Mouse (Mus musculus): Measurements from ENCODE around the gene Shroom3. TPM values are rescaled to one million over a fixed set of nuclear protein-coding genes. Genes with fewer than 3 reads are reported as not detected.

Gene Shroom3
- polyA plus RNA-seq, 1 experiment from 2014 or later = 2.9 TPM

DNA sequence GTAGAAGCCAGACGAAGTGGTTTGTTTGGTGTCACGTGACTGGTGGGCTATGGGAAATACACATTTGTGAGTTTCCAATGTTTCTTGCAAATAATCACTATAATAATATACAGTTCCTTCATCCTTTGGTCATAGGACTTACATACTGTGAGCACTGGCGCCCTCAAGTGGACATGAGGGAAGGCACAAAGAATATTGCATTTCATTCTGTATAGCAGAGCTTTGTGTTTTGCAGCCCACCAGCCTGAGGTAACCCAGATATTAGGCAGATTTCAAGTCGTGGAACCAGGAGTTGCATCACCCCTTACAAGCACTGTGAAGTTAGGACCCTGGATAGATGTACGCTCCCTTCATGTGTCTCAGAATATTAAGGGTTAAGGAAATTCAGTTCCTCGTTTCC, 42.7 kb downstream of the Shroom3 start:
- Histone ChIP-seq H3K4me1 (ENCODE audit: control insufficient read depth, insufficient read depth, low read length) (0 out of 2 replicates have a peak, but pooled peaks cover 2% of the 10 kb centered on the region), H3K27ac (ENCODE audit: low read depth, low read length) (no peak overlapping the region), H3K4me2 (ENCODE audit: low read depth, low read length) (no peak overlapping the region), H3K27me3 (ENCODE audit: control insufficient read depth, insufficient read depth, low read length) (no peaks in the 10 kb centered on the region), H3K9ac (replicated peaks; ENCODE audit: low read depth, low read length) (no peak overlapping the region), H3K4me3 (ENCODE audit: low read depth, low read length) (no peak overlapping the region), H3K36me3 (ENCODE audit: control insufficient read depth, insufficient read depth, low read length) (no peaks in the 10 kb centered on the region), H3K9me3 (ENCODE audit: control insufficient read depth, low read length) (no peaks in the 10 kb centered on the region)
- ATAC-seq (ENCODE audit: low read depth) = peak; percentile 77
- WGBS = 32% methylated on average over 6 of the region's 6 CpGs

DNA sequence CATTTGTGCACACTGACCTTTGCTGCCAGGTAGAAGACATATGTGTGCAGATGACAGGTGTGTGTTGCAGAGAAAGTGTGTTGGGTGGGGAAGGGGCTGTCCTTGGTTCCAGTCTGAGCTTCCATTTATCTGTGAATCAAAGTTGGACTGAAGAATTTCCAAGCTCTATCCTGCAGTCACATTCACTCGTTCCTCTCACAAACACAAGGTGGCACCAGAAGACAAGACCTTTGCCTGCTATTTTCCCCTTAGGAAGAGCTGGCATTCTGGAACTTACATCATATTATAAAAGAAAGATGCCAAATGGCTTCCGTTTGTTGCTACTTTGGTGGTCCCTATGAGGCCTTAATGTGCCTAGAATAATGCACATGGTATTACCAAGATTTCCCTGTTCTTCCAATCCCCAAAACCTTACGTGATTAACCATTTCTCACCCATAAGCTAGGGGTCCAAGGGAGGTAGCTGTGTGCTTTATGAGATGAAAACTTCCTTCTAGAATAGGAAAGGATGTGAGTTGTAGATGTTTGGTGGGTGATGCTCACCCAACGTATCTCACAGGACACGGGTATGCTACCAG, 45.1 kb downstream of the Shroom3 start:
- Histone ChIP-seq H3K27ac (ENCODE audit: low read depth, low read length) (no peak overlapping the region), H3K4me1 (ENCODE audit: control insufficient read depth, insufficient read depth, low read length) (0 out of 2 replicates have a peak, but pooled peaks cover 2% of the 10 kb centered on the region), H3K36me3 (ENCODE audit: control insufficient read depth, insufficient read depth, low read length) (no peaks in the 10 kb centered on the region), H3K27me3 (ENCODE audit: control insufficient read depth, insufficient read depth, low read length) (no peaks in the 10 kb centered on the region), H3K9me3 (ENCODE audit: control insufficient read depth, low read length) (no peaks in the 10 kb centered on the region), H3K9ac (replicated peaks; ENCODE audit: low read depth, low read length) (no peak overlapping the region), H3K4me2 (ENCODE audit: low read depth, low read length) (no peak overlapping the region), H3K4me3 (ENCODE audit: low read depth, low read length) (no peak overlapping the region)
- ATAC-seq (ENCODE audit: low read depth) = peak; percentile 77
- 49% methylated on average over 5 of the region's 5 CpGs for WGBS

DNA sequence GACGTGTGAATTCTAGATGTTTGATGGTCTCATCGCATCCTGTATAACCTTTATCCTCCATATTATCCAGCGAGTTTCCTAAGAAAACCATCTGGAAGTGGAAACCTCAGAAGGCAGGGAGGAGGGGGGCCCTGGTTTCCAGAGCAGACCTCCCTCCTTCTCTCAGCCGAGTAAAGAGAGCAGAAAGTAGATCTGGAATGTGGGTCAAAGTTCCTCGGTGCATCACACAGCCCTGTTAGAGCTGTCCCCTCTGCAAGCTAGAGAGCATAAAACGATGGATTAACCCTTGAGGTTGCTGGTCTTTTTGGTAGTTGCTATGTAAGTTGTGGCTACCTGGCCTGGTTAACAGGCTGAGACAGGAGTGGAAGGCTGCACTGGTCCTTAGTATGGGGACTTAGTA, 46.0 kb downstream of the Shroom3 start:
- 0 out of 2 replicates have a peak, but pooled peaks cover 2% of the 10 kb centered on the region for H3K4me1 ChIP-seq (ENCODE audit: control insufficient read depth, insufficient read depth, low read length)
- 77% methylated on average over 6 of the region's 6 CpGs for WGBS
- no peak overlapping the region for H3K27ac ChIP-seq (ENCODE audit: low read depth, low read length)
- H3K4me2 ChIP-seq (ENCODE audit: low read depth, low read length) = no peak overlapping the region
- no peaks in the 10 kb centered on the region for H3K9me3 ChIP-seq (ENCODE audit: control insufficient read depth, low read length)
- H3K27me3 ChIP-seq (ENCODE audit: control insufficient read depth, insufficient read depth, low read length) = no peaks in the 10 kb centered on the region
- no peak overlapping the region for H3K4me3 ChIP-seq (ENCODE audit: low read depth, low read length)
- no peak overlapping the region for H3K9ac ChIP-seq (replicated peaks; ENCODE audit: low read depth, low read length)
- H3K36me3 ChIP-seq (ENCODE audit: control insufficient read depth, insufficient read depth, low read length) = no peaks in the 10 kb centered on the region
- ATAC-seq (ENCODE audit: low read depth) = no peak

DNA sequence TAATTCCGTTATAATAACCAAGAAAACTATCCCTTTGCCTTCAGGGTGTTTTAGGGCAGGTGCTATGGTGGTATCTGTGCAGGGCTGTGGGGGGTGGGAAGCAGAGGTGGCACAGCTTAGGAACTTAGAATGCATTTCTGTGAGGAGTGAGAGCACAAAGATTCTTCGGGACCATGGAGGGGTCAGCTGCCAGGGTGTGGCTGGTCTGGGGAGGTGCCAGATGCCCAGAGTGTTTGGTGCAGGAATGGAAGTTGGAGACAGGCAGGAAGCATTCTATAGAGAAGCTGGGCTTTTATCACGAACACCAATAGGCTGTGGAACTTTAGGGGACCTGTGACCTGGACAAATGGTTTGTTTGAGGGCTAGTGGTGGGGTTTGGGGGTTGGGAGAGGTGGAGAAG, 58.6 kb downstream of the Shroom3 start:
- Histone ChIP-seq H3K4me1 (ENCODE audit: control insufficient read depth, insufficient read depth, low read length) (no peaks in the 10 kb centered on the region), H3K4me2 (ENCODE audit: low read depth, low read length) (no peak overlapping the region), H3K9ac (replicated peaks; ENCODE audit: low read depth, low read length) (no peak overlapping the region), H3K36me3 (ENCODE audit: control insufficient read depth, insufficient read depth, low read length) (no peaks in the 10 kb centered on the region), H3K9me3 (ENCODE audit: control insufficient read depth, low read length) (no peaks in the 10 kb centered on the region), H3K4me3 (ENCODE audit: low read depth, low read length) (no peak overlapping the region), H3K27ac (ENCODE audit: low read depth, low read length) (no peak overlapping the region), H3K27me3 (ENCODE audit: control insufficient read depth, insufficient read depth, low read length) (no peaks in the 10 kb centered on the region)
- no peak for ATAC-seq (ENCODE audit: low read depth)
- WGBS = 77% methylated on average over 3 of the region's 3 CpGs

DNA sequence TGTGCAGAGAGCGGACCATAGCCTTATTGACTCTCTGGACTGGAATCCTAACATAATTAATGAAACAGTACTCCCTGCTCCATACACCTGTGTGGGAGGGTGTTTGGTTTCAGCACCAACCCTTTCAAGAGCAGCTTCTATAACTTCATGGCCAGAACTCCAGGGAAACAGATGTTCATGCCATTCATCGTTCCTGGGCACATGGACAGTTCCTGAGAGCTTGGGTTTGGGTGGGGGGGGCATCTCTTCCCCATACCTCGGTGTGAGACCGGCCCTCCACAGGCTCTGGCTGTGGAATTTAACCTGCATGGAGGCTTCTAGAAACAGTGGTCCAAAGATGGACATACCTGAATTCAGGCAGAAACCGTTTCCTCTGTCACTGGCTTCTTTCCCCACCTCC, 59.5 kb downstream of the Shroom3 start:
- no peaks in the 10 kb centered on the region for H3K36me3 ChIP-seq (ENCODE audit: control insufficient read depth, insufficient read depth, low read length)
- H3K27ac ChIP-seq (ENCODE audit: low read depth, low read length) = no peak overlapping the region
- no peak overlapping the region for H3K4me2 ChIP-seq (ENCODE audit: low read depth, low read length)
- H3K9me3 ChIP-seq (ENCODE audit: control insufficient read depth, low read length) = no peaks in the 10 kb centered on the region
- no peaks in the 10 kb centered on the region for H3K27me3 ChIP-seq (ENCODE audit: control insufficient read depth, insufficient read depth, low read length)
- no peak overlapping the region for H3K4me3 ChIP-seq (ENCODE audit: low read depth, low read length)
- no peak overlapping the region for H3K9ac ChIP-seq (replicated peaks; ENCODE audit: low read depth, low read length)
- no peak for ATAC-seq (ENCODE audit: low read depth)
- H3K4me1 ChIP-seq (ENCODE audit: control insufficient read depth, insufficient read depth, low read length) = no peaks in the 10 kb centered on the region
- WGBS = 82% methylated on average over 5 of the region's 5 CpGs

DNA sequence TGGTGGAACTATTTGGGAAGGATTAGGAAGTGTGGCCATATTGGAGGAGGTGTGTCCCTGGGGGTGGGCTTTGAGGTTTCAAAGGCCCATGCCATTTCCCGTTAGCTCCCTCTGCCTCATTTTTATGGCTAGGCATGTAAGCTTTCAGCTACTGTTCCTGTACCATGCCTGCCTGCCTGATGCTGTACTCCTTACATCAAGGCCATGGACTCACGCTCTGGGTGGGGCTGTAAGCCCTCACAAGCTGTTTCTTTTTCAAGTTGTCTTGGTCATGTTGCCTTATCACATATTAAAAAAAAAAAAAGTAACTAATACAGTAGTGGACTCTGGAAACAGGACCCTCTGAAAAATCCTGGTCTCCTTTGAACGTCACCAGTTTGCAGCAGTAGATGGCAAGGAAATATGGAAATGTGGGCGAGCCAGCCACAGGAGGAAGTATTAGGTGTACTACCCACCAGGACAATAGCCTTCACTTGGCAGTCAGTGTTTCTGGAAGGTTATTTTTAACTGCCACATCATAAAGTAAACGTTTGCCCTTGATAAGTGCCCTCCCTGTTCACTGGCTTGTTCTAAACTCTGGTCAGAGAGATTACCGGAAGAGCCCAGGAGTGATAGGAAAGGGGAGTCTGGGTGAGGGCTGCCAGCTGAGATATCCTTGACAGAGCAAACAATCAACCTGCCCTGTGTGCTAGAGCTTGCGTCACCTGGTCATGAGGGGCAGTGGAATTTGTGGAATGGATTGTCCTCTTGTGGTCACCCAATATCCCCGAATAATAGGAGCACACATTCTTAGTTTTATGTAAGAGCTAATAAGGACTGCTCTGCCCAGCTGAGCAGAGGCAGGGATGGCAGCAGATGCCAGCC, 62.4 kb downstream of the Shroom3 start:
- Histone ChIP-seq H3K36me3 (ENCODE audit: control insufficient read depth, insufficient read depth, low read length) (no peaks in the 10 kb centered on the region), H3K4me1 (ENCODE audit: control insufficient read depth, insufficient read depth, low read length) (no peaks in the 10 kb centered on the region), H3K9me3 (ENCODE audit: control insufficient read depth, low read length) (no peaks in the 10 kb centered on the region), H3K9ac (replicated peaks; ENCODE audit: low read depth, low read length) (no peak overlapping the region), H3K27me3 (ENCODE audit: control insufficient read depth, insufficient read depth, low read length) (no peaks in the 10 kb centered on the region), H3K4me2 (ENCODE audit: low read depth, low read length) (no peak overlapping the region), H3K4me3 (ENCODE audit: low read depth, low read length) (no peak overlapping the region), H3K27ac (ENCODE audit: low read depth, low read length) (no peak overlapping the region)
- WGBS = 86% methylated on average over 8 of the region's 8 CpGs
- ATAC-seq (ENCODE audit: low read depth) = no peak

DNA sequence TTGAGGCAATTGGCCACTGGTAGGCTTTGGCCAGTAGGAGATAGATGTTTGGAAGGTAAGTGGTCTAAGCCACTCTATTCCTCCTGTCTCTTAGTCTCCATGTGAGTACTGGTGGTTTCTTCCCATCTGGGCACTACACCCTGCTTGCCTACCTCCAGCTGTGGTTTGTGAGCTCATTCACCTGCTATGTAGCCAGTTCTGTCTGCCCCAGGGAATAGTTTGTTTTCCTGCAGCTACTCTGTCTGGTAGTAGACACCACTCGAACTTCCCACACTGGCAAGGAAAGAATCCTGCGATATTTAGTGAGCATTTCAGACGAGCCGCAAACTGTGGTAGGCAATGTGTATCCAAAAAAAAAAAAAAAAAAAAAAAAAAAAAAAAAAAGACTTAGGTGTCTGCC, 68.3 kb downstream of the Shroom3 start:
- 89% methylated on average over 4 of the region's 4 CpGs for WGBS
- no peak for ATAC-seq (ENCODE audit: low read depth)
- Histone ChIP-seq H3K9me3 (ENCODE audit: control insufficient read depth, low read length) (0 out of 2 replicates have a peak, but pooled peaks cover 4% of the 10 kb centered on the region), H3K27ac (ENCODE audit: low read depth, low read length) (no peak overlapping the region), H3K4me3 (ENCODE audit: low read depth, low read length) (no peak overlapping the region), H3K4me1 (ENCODE audit: control insufficient read depth, insufficient read depth, low read length) (no peaks in the 10 kb centered on the region), H3K36me3 (ENCODE audit: control insufficient read depth, insufficient read depth, low read length) (no peaks in the 10 kb centered on the region), H3K4me2 (ENCODE audit: low read depth, low read length) (no peak overlapping the region), H3K27me3 (ENCODE audit: control insufficient read depth, insufficient read depth, low read length) (no peaks in the 10 kb centered on the region), H3K9ac (replicated peaks; ENCODE audit: low read depth, low read length) (no peak overlapping the region)

DNA sequence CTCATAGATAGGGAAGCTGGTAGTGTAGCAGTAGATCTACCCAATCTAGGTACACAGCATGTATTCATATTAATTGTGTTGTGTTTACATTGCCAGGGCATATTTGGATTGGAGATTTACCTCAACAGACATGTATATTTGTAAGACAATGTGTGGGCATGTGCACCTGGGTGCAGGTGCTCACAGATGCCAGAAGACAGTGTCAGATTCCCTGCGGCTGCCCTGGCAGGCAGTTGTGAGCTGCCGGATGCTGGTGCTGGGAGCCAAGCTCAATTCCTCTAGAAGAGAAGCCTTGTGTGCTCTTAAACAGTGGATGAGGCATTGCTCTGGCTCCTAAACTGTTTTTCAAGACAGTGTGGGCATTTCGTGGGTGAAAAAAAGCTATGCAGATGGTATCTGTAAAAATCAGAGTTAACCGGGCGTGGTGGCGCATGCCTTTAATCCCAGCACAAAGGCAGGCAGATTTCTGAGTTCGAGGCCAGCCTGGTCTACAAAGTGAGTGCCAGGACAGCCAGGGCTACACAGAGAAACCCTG, 72.1 kb downstream of the Shroom3 start:
- H3K27ac ChIP-seq (ENCODE audit: low read depth, low read length) = no peak overlapping the region
- WGBS = 87% methylated on average over 7 of the region's 7 CpGs
- H3K27me3 ChIP-seq (ENCODE audit: control insufficient read depth, insufficient read depth, low read length) = no peaks in the 10 kb centered on the region
- no peak overlapping the region for H3K4me3 ChIP-seq (ENCODE audit: low read depth, low read length)
- H3K9ac ChIP-seq (replicated peaks; ENCODE audit: low read depth, low read length) = no peak overlapping the region
- 0 out of 2 replicates have a peak, but pooled peaks cover 4% of the 10 kb centered on the region for H3K9me3 ChIP-seq (ENCODE audit: control insufficient read depth, low read length)
- no peak for ATAC-seq (ENCODE audit: low read depth)
- no peaks in the 10 kb centered on the region for H3K36me3 ChIP-seq (ENCODE audit: control insufficient read depth, insufficient read depth, low read length)
- H3K4me2 ChIP-seq (ENCODE audit: low read depth, low read length) = no peak overlapping the region
- H3K4me1 ChIP-seq (ENCODE audit: control insufficient read depth, insufficient read depth, low read length) = no peaks in the 10 kb centered on the region

DNA sequence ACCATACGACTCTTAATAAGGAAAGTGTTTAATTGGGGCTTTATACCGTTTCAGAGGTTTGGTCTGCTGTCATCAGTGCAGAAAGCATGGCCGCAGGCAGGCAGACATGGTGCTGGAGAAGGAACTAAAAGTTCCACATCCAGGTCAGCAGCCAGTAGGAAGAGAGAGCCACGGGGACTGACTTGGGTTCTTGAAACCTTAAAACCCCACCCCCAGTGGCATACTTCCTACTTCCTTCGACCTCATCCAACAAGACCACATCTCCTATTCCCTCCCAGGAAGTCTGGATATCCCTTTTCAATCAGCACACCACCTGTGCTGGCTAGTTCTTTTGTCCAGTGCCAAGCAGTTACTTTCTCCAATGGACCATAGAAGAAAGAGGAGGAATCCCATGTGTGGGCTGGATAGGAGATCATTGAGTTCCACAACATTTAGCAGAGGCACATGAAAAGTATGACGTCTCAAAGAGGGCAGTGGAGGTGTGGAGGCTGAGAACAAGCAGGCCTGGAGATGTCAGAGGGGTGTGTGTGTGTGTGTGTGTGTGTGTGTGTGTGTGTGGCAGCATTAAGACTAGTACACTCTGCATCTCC, 76.0 kb downstream of the Shroom3 start:
- no peak for ATAC-seq (ENCODE audit: low read depth)
- Histone ChIP-seq H3K36me3 (ENCODE audit: control insufficient read depth, insufficient read depth, low read length) (no peaks in the 10 kb centered on the region), H3K27ac (ENCODE audit: low read depth, low read length) (no peak overlapping the region), H3K4me1 (ENCODE audit: control insufficient read depth, insufficient read depth, low read length) (no peaks in the 10 kb centered on the region), H3K4me2 (ENCODE audit: low read depth, low read length) (no peak overlapping the region), H3K4me3 (ENCODE audit: low read depth, low read length) (no peak overlapping the region), H3K9ac (replicated peaks; ENCODE audit: low read depth, low read length) (no peak overlapping the region), H3K9me3 (ENCODE audit: control insufficient read depth, low read length) (no peaks in the 10 kb centered on the region), H3K27me3 (ENCODE audit: control insufficient read depth, insufficient read depth, low read length) (no peaks in the 10 kb centered on the region)
- WGBS = 84% methylated on average over 6 of the region's 6 CpGs
